Mouse (Mus musculus): ENCODE data around the gene Gamt.

DNA sequence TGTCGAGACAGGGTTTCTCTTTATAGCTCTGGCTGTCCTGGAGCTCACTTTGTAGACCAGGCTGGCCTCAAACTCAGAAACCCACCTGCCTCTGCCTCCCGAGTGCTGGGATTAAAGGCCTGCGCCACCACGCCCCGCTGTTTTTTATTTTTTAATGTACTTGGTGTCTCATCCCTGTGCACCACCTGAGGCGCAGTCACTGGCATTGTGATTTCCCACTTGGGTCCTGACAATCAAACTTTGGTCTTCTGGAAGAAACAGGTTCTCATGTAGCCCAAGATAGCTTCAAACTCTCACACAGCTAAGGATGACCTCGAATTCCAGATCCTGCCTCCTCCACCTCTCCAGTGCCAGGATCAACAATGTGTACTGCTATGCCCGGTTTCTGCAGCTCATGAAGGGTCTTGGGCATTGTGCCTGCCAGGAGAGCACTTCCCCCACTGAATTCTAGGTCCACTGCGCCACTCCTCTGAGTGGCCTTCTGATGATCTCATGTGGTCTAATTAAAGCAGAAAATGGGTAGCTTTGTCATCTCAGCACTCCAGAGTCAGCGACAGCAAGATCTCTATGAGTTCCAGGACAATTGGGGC lies 2.1 kb upstream of the Gamt start:
- TF ChIP-seq CTCF (IDR thresholded peaks at IDR 0.05) (no peak), POLR2A (IDR thresholded peaks at IDR 0.05; ENCODE audit: insufficient read depth, low read depth, low read length) (no peak)
